Mouse (Mus musculus): ENCODE results near the gene Vezt.

Gene Vezt

GRCm38 (mm10) chr10:94035658-94036374, at the start of gene Vezt, which contains the start of gene Fgd6:
Gene Vezt, minus strand, starts transcription at chr10:94035817.
Gene Fgd6, plus strand, starts transcription at chr10:94036001.
- peak; percentile 100 for DNase-seq (ENCODE audit: low read depth, low spot score)

- peak; percentile 31 for DNase-seq (ENCODE audit: low read depth, low spot score)
Observed at GRCm38 (mm10) chr10:94082040-94082734, 46.6 kb upstream of the Vezt start.

GRCm38 (mm10) chr10:94080740-94081139, 45.1 kb upstream of the Vezt start:
- DNase-seq (ENCODE audit: low read depth, low spot score), result no peak

- DNase-seq (ENCODE audit: low read depth, low spot score), result no peak
Observed at GRCm38 (mm10) chr10:94076966-94077825, 41.6 kb upstream of the Vezt start.

- DNase-seq (ENCODE audit: low read depth, low spot score), result no peak
Observed at GRCm38 (mm10) chr10:94072916-94073465, 37.4 kb upstream of the Vezt start.

GRCm38 (mm10) chr10:94072261-94072915, 36.8 kb upstream of the Vezt start:
- DNase-seq (ENCODE audit: low read depth, low spot score), result peak; percentile 22

- DNase-seq (ENCODE audit: low read depth, low spot score), result no peak
Observed at GRCm38 (mm10) chr10:94071641-94072040, 36.0 kb upstream of the Vezt start.

- DNase-seq (ENCODE audit: low read depth, low spot score), result peak; percentile 15
Observed at GRCm38 (mm10) chr10:94068701-94069100, 33.1 kb upstream of the Vezt start.

- no peak for DNase-seq (ENCODE audit: low read depth, low spot score)
Observed at GRCm38 (mm10) chr10:94066896-94067295, 31.3 kb upstream of the Vezt start.

GRCm38 (mm10) chr10:94062357-94062756, 26.7 kb upstream of the Vezt start:
- DNase-seq (ENCODE audit: low read depth, low spot score), result no peak

- DNase-seq (ENCODE audit: low read depth, low spot score), result no peak
Observed at GRCm38 (mm10) chr10:94060190-94060589, 24.6 kb upstream of the Vezt start.

GRCm38 (mm10) chr10:94059618-94060055, 24.0 kb upstream of the Vezt start:
- no peak for DNase-seq (ENCODE audit: low read depth, low spot score)

- no peak for DNase-seq (ENCODE audit: low read depth, low spot score)
Observed at GRCm38 (mm10) chr10:94056487-94056886, 20.9 kb upstream of the Vezt start.

- DNase-seq (ENCODE audit: low read depth, low spot score), result no peak
Observed at GRCm38 (mm10) chr10:94050736-94051135, 15.1 kb upstream of the Vezt start.

- DNase-seq (ENCODE audit: low read depth, low spot score), result no peak
Observed at GRCm38 (mm10) chr10:94049121-94049520, 13.5 kb upstream of the Vezt start.

GRCm38 (mm10) chr10:94047845-94048559, 12.4 kb upstream of the Vezt start:
- no peak for DNase-seq (ENCODE audit: low read depth, low spot score)

GRCm38 (mm10) chr10:94047024-94047423, 11.4 kb upstream of the Vezt start:
- DNase-seq (ENCODE audit: low read depth, low spot score), result no peak

- no peak for DNase-seq (ENCODE audit: low read depth, low spot score)
Observed at GRCm38 (mm10) chr10:94045301-94045700, 9.7 kb upstream of the Vezt start.

GRCm38 (mm10) chr10:94043908-94044307, 8.3 kb upstream of the Vezt start:
- DNase-seq (ENCODE audit: low read depth, low spot score), result no peak

Data from brain, adult 2 months (tissue).